Comparison of ENCODE assay signal across 7 mouse cellular contexts in genomic region chr16:26049393-26050087, GRCm38 (mm10). TPM values are rescaled to one million over a fixed set of nuclear protein-coding genes. Genes with fewer than 3 reads are reported as not detected.
A peak's percentile ranks its signal among the peaks of the same experiment; 100 is the strongest.
DNase-seq lines count a peak whose midpoint lies in the region.

No protein-coding gene starts in this region.

- DNase-seq in testis, postnatal 14 days (ENCODE audit: low spot score): peak; percentile 13
- DNase-seq in testis, postnatal 10 days (ENCODE audit: low spot score): no peak
- peak; percentile 76 for DNase-seq in heart, embryonic 10.5 days (ENCODE audit: low spot score)
- peak; percentile 76 for DNase-seq in kidney, postnatal 10 days
- DNase-seq in frontal cortex, postnatal 14 days (ENCODE audit: low spot score in 2 of 2): no peak
- DNase-seq in thymus, postnatal 25 days: no peak
- no peak for DNase-seq in urinary bladder, postnatal 10 days (ENCODE audit: low spot score)

- H3K27me3 ChIP-seq in heart, embryonic 10.5 days (ENCODE audit: insufficient read depth, poor library complexity, severe bottlenecking): no peaks in the 10 kb centered on the region

- peaks cover 78% of the 10 kb centered on the region for H3K4me1 ChIP-seq in heart, embryonic 10.5 days

- WGBS in heart, embryonic 10.5 days: 41% methylated on average over 5 of the region's 5 CpGs

- no peaks in the 10 kb centered on the region for H3K36me3 ChIP-seq in heart, embryonic 10.5 days

- H3K27ac ChIP-seq in heart, embryonic 10.5 days: peak overlapping the region; percentile 68

- H3K9me3 ChIP-seq in heart, embryonic 10.5 days: no peaks in the 10 kb centered on the region

- no peak overlapping the region for H3K4me3 ChIP-seq in heart, embryonic 10.5 days

RNA-seq across cellular contexts. Expression of gene P3h2, which starts 56.0 kb away (rescaled TPM):
- 12.8 and 15.2 TPM in 2 replicates for polyA plus RNA-seq in heart, embryonic 10.5 days (2016; fragmentation: Nextera tagmentation; extraction: Ambion mirVana)

Comparison
In these comparisons a context has a peak if more than half of its experiments do, and no peak if none do; other contexts are left out.
1. DNase-seq: peak in testis, postnatal 14 days (single experiment), heart, embryonic 10.5 days (single experiment) and kidney, postnatal 10 days (single experiment); none in testis, postnatal 10 days (single experiment), frontal cortex, postnatal 14 days (0 of 2), thymus, postnatal 25 days (single experiment) and urinary bladder, postnatal 10 days (single experiment).